Mouse (Mus musculus): ENCODE measurements at regions not wholly inside any gene's neighbourhood (a gene's known extent, or its start where the extent isn't known, plus 50 kb on each side); places are given as distances from the start of the nearest gene placed in this dataset.

DNA sequence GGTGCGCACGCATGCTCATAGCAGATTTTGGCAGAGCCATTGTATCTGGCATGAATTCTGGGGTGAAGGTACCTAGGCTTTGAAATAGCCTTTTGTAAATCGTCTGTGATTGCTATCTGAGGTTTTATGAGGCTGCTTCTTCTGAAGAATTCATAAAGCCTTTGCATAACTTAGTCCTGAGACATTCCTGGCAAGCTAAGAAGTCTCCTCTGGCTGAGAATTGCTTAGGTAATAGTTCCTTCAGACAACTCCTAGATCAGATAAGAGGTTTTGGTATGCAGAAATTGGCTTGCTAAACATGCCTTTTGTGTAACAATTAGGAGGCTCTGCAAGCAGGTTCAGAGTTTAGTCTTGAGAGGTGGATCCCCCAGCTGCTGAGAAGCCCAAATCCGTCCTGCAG lies 82.7 kb downstream of the Pmp22 start:
- DNase-seq (ENCODE audit: low spot score) (no peak), ATAC-seq (ENCODE audit: extremely low read depth, insufficient number of reproducible peaks, low FRiP score, poor library complexity, severe bottlenecking) (no peak)
- no peaks in the 10 kb centered on the region for H3K27me3 ChIP-seq (ENCODE audit: insufficient read depth, low read length)
- H3K4me3 ChIP-seq (ENCODE audit: low read depth, low read length): no peak overlapping the region
- TF ChIP-seq GATA2 (IDR thresholded peaks at IDR 0.05; ENCODE audit: borderline replicate concordance, low read depth, low read length): no peak
- TF ChIP-seq POLR2AphosphoS5 (IDR thresholded peaks at IDR 0.05; ENCODE audit: insufficient replicate concordance, low read depth, low read length): no peak
- TF ChIP-seq GATA1 (IDR thresholded peaks at IDR 0.05; ENCODE audit: borderline replicate concordance, low read length): no peak
- peaks cover 28% of the 10 kb centered on the region for H3K9me3 ChIP-seq (replicated peaks)
- H3K36me3 ChIP-seq (replicated peaks): no peaks in the 10 kb centered on the region
- no peaks in the 10 kb centered on the region for H3K4me1 ChIP-seq (ENCODE audit: insufficient read depth, low read depth, low read length)

DNA sequence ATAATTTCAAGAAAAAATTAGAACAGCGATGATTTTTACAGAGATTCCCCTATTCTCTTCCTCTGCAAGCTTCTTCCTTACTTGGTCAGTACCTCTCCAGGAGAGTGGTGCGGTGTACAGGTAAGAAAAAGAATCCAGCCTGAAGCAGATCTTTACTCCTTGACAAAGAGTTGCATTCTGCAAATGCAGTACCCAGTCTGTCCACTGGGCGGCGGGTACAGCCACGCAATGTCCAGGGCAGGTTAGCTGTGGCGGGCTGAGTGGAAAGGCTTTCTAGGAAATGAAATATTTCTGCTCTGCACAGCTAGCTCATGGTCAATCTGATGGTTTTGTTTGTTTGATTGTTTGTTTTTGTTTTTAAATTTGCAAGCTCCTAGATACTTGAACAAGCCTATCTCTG lies 84.3 kb downstream of the Pmp22 start:
- H3K4me1 ChIP-seq (ENCODE audit: insufficient read depth, low read depth, low read length): no peaks in the 10 kb centered on the region
- H3K36me3 ChIP-seq (replicated peaks): no peaks in the 10 kb centered on the region
- peaks cover 38% of the 10 kb centered on the region for H3K9me3 ChIP-seq (replicated peaks)
- TF ChIP-seq GATA1 (IDR thresholded peaks at IDR 0.05; ENCODE audit: borderline replicate concordance, low read length): no peak
- TF ChIP-seq CTCF (IDR thresholded peaks at IDR 0.05; ENCODE audit: low read depth, low read length): peak; percentile 58; the same call in 1 of the 2 replicates
- no peak for DNase-seq (ENCODE audit: low spot score)
- no peak; the same call in 1 of the 2 replicates for ATAC-seq (ENCODE audit: extremely low read depth, insufficient number of reproducible peaks, low FRiP score, poor library complexity, severe bottlenecking)
- H3K4me3 ChIP-seq (ENCODE audit: low read depth, low read length): no peak overlapping the region
- no peaks in the 10 kb centered on the region for H3K27me3 ChIP-seq (ENCODE audit: insufficient read depth, low read length)

DNA sequence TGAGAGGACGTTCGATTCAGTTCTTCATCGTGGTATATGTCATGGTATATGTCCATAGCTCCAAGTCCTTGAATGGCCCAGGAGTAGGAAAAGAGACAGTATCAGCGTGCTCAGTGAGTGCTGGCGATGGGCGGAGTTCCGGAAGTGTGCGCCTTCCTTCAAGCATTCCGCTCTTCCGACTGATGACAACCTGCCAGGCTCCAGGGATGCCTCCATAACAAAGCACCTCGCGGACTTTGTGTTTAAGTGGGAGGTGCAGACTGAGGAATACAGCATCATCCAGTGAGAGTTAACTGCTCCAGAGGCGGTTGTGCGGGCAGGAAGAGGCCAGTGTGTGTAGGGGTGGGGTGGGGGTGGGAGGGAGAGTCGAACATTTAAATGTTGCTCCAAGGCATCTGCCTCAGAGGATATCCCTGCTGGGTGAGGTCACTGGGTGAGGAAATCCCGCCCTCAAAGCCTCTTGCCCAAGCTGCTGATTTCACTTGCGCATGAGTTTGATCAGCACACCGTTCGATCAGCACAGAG lies 85.2 kb downstream of the Pmp22 start:
- no peaks in the 10 kb centered on the region for H3K4me1 ChIP-seq (ENCODE audit: insufficient read depth, low read depth, low read length)
- H3K27me3 ChIP-seq (ENCODE audit: insufficient read depth, low read length): no peaks in the 10 kb centered on the region
- no peak for DNase-seq (ENCODE audit: low spot score)
- peaks cover 45% of the 10 kb centered on the region for H3K9me3 ChIP-seq (replicated peaks)
- no peak for ATAC-seq (ENCODE audit: extremely low read depth, insufficient number of reproducible peaks, low FRiP score, poor library complexity, severe bottlenecking)
- TF ChIP-seq GATA1 (IDR thresholded peaks at IDR 0.05; ENCODE audit: borderline replicate concordance, low read length) (no peak), CTCF (IDR thresholded peaks at IDR 0.05; ENCODE audit: low read depth, low read length) (no peak), TAL1 (conservative IDR thresholded peaks at IDR 0.05; ENCODE audit: low read depth, low read length) (no peak), GATA2 (IDR thresholded peaks at IDR 0.05; ENCODE audit: borderline replicate concordance, low read depth, low read length) (no peak), POLR2AphosphoS5 (IDR thresholded peaks at IDR 0.05; ENCODE audit: insufficient replicate concordance, low read depth, low read length) (no peak)
- no peaks in the 10 kb centered on the region for H3K36me3 ChIP-seq (replicated peaks)
- H3K4me3 ChIP-seq (ENCODE audit: low read depth, low read length): no peak overlapping the region

DNA sequence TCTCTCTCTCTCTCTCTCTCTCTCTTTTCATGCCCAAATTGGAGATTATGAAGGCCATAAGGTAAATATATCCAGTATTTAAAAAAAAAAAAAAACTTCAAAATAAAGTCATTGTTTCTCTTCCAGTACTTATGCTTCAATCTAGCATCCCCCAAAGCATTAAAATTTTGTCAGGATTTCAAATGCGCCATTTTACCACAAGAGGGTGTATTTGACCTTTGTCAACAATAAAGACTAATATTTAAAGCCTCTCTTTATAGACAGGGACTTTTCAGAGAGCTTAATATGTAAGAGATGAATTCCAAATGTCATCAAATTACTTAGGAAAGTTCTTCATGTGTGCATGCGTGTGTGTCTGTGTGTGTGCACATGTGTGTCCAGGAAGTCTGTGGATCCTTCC lies 87.2 kb downstream of the Pmp22 start:
- DNase-seq (ENCODE audit: low spot score) (no peak), ATAC-seq (ENCODE audit: extremely low read depth, insufficient number of reproducible peaks, low FRiP score, poor library complexity, severe bottlenecking) (no peak)
- Histone ChIP-seq H3K9me3 (replicated peaks) (peaks cover 44% of the 10 kb centered on the region), H3K36me3 (replicated peaks) (no peaks in the 10 kb centered on the region), H3K4me1 (ENCODE audit: insufficient read depth, low read depth, low read length) (no peaks in the 10 kb centered on the region), H3K27me3 (ENCODE audit: insufficient read depth, low read length) (no peaks in the 10 kb centered on the region), H3K4me3 (ENCODE audit: low read depth, low read length) (no peak overlapping the region)
- TF ChIP-seq POLR2AphosphoS5 (IDR thresholded peaks at IDR 0.05; ENCODE audit: insufficient replicate concordance, low read depth, low read length): no peak
- no peak for TF ChIP-seq GATA2 (IDR thresholded peaks at IDR 0.05; ENCODE audit: borderline replicate concordance, low read depth, low read length)
- no peak for TF ChIP-seq GATA1 (IDR thresholded peaks at IDR 0.05; ENCODE audit: borderline replicate concordance, low read length)
- no peak for TF ChIP-seq TAL1 (conservative IDR thresholded peaks at IDR 0.05; ENCODE audit: low read depth, low read length)
- TF ChIP-seq CTCF (IDR thresholded peaks at IDR 0.05; ENCODE audit: low read depth, low read length): no peak

DNA sequence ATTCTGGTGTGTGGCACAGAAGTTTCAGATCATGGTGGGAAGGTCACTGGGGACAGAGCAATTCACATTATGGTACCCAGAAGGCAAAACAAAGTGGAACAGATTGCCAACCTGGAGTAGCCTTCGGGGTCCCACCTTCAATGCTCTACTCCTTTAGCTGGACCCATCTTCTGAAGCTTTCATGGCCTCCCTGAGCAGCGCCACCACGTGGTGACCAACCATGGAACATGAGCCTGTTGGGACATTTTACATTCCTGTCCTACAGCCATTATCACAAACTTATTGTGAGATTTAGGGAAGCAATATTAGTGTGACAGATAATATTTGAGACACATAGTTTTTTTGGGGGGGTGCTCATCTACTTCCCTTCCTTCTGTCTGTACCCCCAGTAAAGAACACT lies 88.3 kb downstream of the Pmp22 start:
- DNase-seq (ENCODE audit: low spot score): no peak
- Histone ChIP-seq H3K4me3 (ENCODE audit: low read depth, low read length) (no peak overlapping the region), H3K4me1 (ENCODE audit: insufficient read depth, low read depth, low read length) (no peaks in the 10 kb centered on the region), H3K36me3 (replicated peaks) (no peaks in the 10 kb centered on the region), H3K9me3 (replicated peaks) (peaks cover 44% of the 10 kb centered on the region), H3K27me3 (ENCODE audit: insufficient read depth, low read length) (no peaks in the 10 kb centered on the region)
- TF ChIP-seq GATA2 (IDR thresholded peaks at IDR 0.05; ENCODE audit: borderline replicate concordance, low read depth, low read length) (no peak), GATA1 (IDR thresholded peaks at IDR 0.05; ENCODE audit: borderline replicate concordance, low read length) (no peak), TAL1 (conservative IDR thresholded peaks at IDR 0.05; ENCODE audit: low read depth, low read length) (no peak), POLR2AphosphoS5 (IDR thresholded peaks at IDR 0.05; ENCODE audit: insufficient replicate concordance, low read depth, low read length) (no peak), CTCF (IDR thresholded peaks at IDR 0.05; ENCODE audit: low read depth, low read length) (no peak)
- ATAC-seq (ENCODE audit: extremely low read depth, insufficient number of reproducible peaks, low FRiP score, poor library complexity, severe bottlenecking): no peak

DNA sequence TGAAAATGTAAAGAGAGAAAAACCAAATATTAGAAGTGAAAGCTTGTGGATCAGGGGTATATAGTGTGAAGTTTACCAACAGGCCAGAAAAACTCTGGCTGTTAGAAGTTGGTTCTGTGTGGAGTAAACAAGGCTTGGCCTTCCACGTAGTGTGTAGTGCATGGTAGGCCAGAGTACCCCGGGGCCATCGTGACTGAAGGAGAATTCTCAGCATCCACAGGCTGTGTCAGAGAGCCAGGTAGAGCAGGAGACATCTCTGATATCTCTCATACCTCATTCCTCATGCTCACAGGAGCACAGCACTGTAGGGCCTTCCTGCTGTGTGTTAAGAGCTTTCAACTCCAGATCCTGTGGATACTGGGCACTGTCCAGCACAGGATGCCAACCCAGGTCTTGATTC lies 97.7 kb downstream of the Pmp22 start:
- H3K4me3 ChIP-seq (ENCODE audit: low read depth, low read length): no peak overlapping the region
- H3K4me1 ChIP-seq (ENCODE audit: insufficient read depth, low read depth, low read length): no peaks in the 10 kb centered on the region
- no peaks in the 10 kb centered on the region for H3K36me3 ChIP-seq (replicated peaks)
- H3K9me3 ChIP-seq (replicated peaks): peaks cover 42% of the 10 kb centered on the region
- TF ChIP-seq CTCF (IDR thresholded peaks at IDR 0.05; ENCODE audit: low read depth, low read length) (no peak), TAL1 (conservative IDR thresholded peaks at IDR 0.05; ENCODE audit: low read depth, low read length) (no peak), GATA1 (IDR thresholded peaks at IDR 0.05; ENCODE audit: borderline replicate concordance, low read length) (no peak)
- ATAC-seq (ENCODE audit: extremely low read depth, insufficient number of reproducible peaks, low FRiP score, poor library complexity, severe bottlenecking) (no peak), DNase-seq (ENCODE audit: low spot score) (no peak)
- H3K27me3 ChIP-seq (ENCODE audit: insufficient read depth, low read length): no peaks in the 10 kb centered on the region

DNA sequence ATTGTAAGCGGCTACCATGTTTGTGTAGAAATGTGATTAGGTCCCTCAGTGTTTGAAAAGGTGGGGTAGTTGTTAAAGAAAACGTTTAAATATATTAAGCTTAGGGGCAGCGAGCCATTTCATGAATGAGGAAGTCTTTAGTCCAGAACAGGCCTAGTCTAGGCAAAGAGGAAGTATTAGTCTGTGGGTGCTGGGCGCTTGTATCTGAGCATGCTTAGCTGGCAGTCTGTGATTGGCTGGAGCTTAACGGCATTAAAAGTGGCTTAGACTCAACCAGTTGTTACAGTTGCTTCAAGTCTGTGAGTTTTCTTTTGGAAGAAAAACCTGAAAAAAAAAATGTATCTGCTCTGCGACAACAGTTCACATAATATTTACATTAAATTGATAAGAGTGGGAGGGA lies 102.0 kb downstream of the Pmp22 start:
- Histone ChIP-seq H3K4me1 (ENCODE audit: insufficient read depth, low read depth, low read length) (no peaks in the 10 kb centered on the region), H3K9me3 (replicated peaks) (peaks cover 65% of the 10 kb centered on the region), H3K4me3 (ENCODE audit: low read depth, low read length) (no peak overlapping the region), H3K27me3 (ENCODE audit: insufficient read depth, low read length) (no peaks in the 10 kb centered on the region), H3K36me3 (replicated peaks) (no peaks in the 10 kb centered on the region)
- TF ChIP-seq CTCF (IDR thresholded peaks at IDR 0.05; ENCODE audit: low read depth, low read length): no peak
- TF ChIP-seq GATA2 (IDR thresholded peaks at IDR 0.05; ENCODE audit: borderline replicate concordance, low read depth, low read length): no peak
- no peak for TF ChIP-seq POLR2AphosphoS5 (IDR thresholded peaks at IDR 0.05; ENCODE audit: insufficient replicate concordance, low read depth, low read length)
- TF ChIP-seq GATA1 (IDR thresholded peaks at IDR 0.05; ENCODE audit: borderline replicate concordance, low read length): no peak
- no peak for TF ChIP-seq TAL1 (conservative IDR thresholded peaks at IDR 0.05; ENCODE audit: low read depth, low read length)
- no peak for DNase-seq (ENCODE audit: low spot score)
- no peak for ATAC-seq (ENCODE audit: extremely low read depth, insufficient number of reproducible peaks, low FRiP score, poor library complexity, severe bottlenecking)

All from G1E (cell line).